Mouse (Mus musculus) liver, adult (tissue): ENCODE measurements at regions not wholly inside any gene's neighbourhood (a gene's known extent, or its start where the extent isn't known, plus 50 kb on each side); places are given as distances from the start of the nearest gene placed in this dataset.

Experiments used
- GATA4 ChIP-seq: IDR thresholded peaks from 2 replicates; pipeline ENCODE4 v1.6.1; 2014; ENCODE audit warnings: mild to moderate bottlenecking, low read length; ENCODE audit not compliant: insufficient replicate concordance

DNA sequence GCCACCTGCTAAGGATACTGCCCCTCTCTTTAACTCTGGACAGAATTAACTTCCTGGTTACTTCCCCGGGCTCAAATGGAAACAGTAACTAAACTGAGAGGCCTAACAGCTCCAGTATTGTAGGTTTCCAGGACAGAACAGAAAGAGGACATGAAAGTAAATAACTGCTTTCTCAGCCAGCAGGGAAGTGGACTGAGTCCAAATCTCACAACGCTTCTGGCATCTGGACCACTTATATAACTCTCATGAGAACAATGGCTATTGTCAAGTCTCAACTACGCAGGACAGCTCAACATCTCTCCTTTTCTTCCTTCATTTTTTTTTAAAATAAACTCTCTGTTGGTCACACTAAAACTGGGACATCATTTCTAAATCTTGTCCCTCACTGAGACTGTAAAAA lies 594.8 kb downstream of the Rapgef2 start:
- TF ChIP-seq GATA4: no peak

DNA sequence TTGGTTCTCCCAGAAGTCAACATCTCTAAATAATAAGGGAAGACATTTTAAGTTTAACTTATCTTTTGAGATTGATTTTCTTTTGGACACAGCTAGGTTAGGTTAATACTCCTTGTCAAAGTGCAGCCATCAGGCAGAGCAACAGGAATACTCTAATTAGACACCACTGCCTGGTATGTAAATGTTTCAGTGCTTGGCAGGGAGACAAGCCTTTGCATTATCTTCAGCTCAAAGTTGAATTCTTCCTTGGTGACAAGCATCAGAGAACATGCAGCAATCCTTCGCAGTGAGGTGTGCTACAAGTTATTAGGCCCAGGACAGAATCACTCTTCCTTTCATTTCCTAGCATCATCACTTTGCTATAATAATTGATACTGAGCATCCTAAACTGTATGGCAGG lies 608.7 kb downstream of the Rapgef2 start:
- no peak for TF ChIP-seq GATA4

DNA sequence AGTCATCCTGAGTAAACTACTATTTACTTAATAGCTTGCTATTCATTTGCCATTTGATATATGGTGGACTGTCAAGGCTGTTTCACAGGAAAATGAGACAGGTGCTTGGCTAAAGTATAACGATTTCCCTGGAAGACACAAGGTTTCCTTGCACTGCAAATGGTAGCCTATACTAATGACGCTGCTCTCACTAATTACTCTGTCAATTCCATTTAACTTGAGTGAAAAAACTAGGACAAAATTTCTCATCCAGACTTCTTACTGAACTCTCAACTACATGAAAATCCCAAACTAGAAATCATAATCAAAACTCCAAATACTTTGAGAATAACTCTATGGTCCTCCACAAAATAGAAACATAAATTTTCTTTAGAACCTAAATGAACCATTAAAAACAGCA lies 609.5 kb downstream of the Rapgef2 start:
- no peak for TF ChIP-seq GATA4

DNA sequence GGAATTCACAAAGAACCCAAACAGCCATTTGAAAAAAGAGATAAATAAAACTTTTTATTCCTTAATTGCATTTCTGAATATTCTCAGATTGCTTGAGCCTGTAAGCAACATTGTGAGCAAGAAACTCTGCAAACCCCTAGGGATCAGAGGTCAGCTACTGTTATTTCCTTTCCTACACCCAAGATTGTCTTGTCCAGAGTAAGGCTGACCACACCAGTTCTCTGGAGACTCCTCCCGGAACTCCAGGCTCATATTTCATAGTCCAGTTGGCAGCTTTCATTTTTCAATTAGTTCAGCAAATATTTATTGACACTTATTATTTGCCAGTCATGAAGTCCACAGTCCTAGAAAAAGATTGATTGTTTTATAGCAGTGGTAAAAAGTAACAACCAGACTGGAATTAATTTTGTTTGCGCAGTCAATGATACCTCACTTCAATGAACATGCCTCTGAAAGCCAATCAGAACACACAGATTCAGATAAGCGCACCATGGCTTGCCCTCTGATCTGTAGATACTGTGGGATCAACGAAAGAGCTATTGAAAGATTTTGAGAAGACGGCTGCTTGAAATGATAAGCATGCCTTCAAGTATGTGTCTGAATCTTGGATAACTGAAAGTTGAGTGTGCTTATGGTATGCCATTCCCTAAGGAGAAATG lies 611.7 kb downstream of the Rapgef2 start:
- TF ChIP-seq GATA4: no peak

DNA sequence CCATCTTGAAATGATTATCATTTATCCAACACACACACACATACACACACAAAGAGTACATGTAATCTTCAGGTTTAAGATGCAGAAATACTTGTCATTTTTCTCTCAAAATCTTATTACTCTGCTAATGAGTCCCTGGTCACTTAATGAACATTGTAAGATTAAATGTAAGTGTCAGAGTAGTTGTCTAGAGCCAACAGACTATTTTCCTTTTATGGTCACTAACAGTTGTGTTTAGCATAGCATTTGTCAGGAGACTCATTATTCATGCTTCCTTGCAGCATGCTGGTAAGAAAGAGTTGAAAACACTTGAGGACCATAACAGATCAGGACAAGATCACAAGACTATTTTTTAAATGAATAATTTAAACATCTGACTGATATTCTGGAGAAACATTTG lies 618.3 kb downstream of the Rapgef2 start:
- TF ChIP-seq GATA4: no peak

DNA sequence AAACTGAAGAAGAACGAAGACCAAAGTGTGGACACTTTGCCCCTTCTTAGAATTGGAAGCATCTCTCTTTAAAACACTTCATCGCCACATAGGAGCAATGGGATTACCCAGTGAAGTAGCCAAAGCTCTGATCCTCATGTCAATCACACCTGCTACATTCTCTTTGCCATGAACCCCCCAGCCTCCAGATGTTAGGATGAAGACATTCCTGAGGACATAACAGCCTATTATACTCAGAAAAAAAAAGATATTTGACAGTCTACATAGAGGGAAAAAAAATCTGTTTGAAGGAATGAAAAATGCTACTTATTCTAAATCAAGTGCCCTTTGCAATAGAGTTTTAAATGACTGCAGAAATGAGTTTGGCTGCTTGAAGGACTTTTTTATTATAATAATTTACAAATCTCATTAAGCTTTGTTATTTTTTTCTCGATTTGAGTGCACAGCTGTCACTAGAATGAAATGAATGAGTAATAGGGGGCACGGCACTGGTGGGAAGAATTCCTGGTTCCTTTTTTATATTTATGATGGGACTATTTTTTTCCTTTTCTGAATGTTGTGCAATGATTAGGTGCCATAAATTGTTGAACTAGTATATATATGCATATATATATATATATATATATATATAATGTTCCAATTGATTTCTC lies 618.8 kb downstream of the Rapgef2 start:
- no peak for TF ChIP-seq GATA4

DNA sequence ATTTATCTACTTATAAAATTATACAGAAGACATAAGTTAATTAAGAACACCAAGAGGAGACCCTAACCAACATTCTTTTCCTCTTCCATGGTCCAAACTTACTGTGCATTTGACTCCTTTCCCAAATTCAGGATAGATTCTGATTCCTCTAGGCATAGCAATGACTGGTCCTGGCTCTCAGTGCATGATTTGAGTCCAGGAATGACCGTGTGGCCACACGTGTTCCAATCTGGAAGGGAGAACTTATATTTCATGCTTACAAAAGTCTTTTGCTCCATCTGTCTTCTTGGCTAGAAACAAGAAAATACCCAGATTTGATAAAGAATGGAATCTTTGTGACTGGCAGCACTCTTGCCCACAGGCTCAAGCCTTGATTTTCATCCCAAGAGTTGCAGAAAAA lies 638.2 kb downstream of the Rapgef2 start:
- no peak for TF ChIP-seq GATA4

DNA sequence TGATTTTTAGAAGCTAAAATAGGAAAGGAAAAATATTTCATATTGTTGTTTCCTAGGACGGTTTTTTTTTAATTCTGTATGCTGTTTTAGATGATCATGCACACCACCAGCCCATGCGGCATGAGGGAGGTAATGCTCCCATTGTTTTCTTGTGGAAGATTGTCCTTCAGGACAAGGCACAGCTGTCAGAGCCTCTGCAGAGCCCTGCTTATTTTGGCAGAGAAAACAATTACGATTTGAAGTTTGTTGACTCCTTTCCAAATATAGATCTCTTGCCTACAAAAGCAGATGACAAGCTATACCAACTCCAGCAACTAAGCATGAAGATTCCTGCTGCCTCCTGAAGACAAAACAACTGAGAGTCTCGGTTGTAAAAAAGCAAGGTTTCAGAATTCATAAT lies 650.9 kb downstream of the Rapgef2 start:
- TF ChIP-seq GATA4: no peak

DNA sequence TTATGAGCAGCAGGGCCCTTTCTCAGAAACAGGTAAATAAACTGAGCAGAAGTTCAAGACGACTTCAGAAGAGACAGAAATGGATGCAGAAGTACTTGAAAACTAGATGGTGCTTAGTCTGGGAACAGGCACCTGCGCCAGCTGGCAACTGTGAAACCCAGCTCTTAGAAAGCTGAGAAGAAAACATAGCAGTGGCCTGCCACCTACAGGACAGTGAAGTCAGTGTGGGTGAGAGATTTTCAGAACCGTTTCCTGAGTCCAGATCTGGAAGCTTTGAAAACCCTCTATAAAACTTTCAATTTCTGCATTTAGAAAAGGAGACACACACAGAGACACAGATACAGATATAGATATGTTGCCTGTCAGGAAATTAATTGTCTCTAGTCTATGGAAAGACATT lies 667.4 kb downstream of the Rapgef2 start:
- no peak for TF ChIP-seq GATA4

DNA sequence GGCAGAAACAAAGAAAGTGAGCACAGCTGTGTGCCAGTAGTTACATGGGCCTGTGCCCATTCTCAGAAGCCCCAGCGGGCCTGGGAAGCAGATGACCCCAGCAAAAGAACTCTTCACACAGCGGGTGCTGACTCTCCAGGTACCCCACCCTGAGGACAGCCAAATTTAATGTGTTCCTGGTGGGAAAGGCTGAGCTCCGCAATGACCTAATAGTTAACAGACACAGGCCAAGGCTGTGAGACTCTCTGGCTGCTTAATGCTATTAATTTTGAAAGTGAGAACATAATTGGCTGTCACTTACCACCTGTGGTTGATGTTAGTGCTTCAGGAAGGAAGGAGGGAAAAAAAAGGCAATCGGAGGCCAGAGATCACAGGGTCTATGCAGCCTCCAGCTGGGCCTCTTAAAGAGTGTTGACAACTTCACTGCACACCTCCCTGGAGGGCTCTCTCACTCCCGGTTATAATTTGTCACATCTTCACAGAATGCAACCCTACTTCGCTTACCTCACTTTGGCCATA lies 691.5 kb downstream of the Rapgef2 start:
- no peak for TF ChIP-seq GATA4

DNA sequence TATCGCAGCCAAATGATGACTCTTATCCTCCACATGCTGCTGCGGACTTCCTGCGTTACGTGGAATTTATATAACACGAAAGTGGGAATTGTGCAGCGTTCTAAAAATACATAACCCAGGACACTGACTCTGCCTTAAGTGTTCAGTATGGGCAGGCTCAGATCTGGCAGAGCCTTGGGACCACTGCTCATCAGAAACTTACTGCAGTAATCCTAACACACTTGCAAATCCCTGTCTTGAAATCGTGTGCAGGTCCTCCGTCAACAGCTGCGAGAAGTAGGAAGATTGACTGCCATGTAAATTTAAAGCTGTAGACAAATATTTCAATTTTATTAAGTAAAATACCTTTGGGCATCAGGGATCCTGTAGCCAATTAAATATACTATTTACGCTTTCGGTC lies 692.0 kb downstream of the Rapgef2 start:
- no peak for TF ChIP-seq GATA4

DNA sequence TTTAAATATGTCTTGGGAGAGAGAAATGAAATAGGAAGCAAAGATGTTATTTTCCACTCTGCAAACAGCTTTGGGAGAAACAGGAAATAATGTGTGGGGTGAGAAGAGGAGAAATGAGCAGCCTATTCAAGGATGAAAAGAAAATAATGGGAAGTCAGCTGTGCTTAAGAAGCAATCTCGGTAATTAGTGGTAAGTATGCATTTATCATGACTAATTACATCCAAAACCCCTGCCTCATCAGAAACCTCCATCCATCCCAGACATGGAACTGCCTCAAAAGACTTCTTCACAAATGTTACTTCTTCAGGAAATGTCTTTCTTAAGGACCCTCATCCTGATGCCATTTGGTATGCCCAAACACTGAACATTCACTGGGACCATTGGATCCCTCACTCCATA lies 699.7 kb downstream of the Rapgef2 start:
- TF ChIP-seq GATA4: no peak

DNA sequence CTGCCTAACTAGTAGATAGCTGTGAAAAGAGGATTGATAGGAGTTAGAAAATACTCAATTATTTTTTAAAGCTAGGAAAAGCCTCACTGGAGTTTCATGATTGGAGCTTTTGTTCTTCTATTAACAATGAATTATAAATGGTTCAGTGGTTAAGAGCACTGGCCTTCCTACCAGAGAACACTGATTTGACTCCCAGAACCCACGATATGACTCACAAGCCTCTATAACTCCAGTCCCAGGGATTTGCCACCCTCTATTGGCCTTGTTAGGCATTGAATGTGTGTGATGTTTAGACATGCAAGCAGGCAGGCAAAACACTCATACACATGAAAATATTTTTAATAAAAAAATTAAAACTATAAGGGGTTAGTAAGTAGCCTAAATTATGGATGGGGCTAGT lies 704.4 kb downstream of the Rapgef2 start:
- TF ChIP-seq GATA4: no peak

DNA sequence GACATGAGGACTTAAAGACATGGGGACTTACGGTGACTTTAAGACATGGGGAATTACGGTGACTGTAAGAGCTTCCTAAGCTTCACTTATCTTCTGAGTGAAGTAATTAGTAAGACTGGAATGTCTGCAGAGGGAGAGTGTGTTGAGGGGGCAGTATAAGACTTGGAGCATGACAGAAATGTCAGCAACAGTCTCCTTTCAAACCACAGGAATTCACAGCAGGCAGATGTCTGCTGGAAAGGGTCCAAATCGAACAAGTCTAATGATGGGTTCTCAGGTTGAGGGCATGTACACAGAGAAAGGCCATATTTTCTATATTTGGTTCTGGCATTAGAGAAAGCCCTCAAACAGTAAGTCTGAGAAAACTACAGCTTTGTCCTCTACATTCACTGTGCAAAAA lies 705.2 kb downstream of the Rapgef2 start:
- no peak for TF ChIP-seq GATA4

DNA sequence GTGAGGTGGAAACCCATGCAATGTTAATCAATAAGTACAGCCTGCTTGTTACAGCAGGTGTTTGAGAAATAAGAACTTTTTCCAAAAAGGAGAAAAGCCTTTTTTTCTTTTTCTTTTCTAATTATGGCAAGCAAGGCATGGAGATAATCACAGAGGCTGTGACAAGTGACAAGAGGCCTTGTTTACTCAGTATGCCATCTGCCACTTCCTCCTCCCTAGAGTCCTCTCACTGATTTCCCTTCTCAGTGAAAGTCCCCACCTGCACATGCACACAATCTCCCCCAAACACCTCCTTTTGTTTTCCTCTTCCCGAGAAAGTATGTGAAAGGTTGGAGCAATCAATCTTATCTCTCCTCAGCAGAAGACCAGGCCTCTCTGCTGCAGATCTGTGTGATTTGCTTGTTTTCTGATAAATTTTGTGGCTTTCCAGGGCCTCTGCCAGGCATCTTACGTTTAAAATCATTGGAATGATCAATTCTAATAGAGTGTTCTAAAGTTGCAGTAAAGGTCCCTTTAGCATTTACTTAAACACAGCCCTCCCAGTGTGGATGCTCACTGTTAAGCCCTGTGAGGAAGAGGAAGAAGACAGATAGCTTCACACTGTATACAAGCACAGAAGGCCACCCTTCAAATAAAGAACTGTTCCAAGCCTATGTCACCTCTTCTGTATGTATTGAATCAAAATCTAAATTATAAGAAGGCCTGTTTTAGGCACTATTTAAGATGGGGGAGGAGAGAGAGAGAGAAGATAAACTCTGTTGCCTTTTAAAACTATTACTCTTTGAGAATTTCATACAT lies 710.5 kb downstream of the Rapgef2 start:
- TF ChIP-seq GATA4: no peak

DNA sequence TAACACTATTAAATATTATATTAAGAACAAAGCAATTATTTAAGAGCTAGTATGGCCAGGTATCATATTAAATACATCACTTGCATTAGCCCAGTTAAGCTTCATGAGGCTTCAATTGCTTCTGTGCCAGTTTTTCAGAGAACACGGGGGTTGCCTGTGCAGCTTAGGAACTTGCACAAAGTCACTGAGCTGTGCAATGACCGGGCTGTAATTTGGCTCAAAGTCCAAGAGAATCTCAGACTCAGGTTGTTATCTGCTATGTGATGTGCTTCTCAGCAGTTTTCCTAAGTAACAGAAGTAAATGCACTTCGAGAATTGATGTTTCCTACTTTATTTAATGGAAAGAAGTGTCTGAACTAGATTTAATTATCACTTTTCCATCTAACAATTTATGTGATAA lies 711.5 kb downstream of the Rapgef2 start:
- no peak for TF ChIP-seq GATA4

DNA sequence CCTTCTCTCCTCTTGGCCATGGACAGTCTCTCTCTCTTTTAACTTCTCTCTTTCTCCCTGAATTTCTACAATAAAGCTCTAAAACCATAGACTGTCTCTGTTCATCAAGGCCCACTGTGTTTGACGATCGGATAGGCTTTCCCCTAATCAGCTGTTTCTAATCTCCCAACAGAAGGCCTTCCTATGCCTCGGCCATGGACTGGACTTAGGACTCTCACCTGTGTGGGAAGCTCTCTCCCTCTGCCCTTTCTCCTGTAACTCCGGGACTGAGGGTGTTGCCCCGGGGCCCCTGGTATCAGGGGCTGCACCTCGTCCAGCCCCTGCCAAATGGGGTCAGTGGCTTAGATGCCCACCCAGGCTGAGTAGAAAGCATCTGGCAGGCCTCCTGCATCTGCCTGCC lies 713.0 kb downstream of the Rapgef2 start:
- no peak for TF ChIP-seq GATA4
